Mouse (Mus musculus) left cerebral cortex, adult 11 months (tissue): ENCODE data around the gene Colgalt2.

Experiments
- DNase-seq: peaks from one replicate; pipeline ENCODE4 v3.0.0; 2022; ENCODE audit warnings: low spot score

Gene Colgalt2

DNA sequence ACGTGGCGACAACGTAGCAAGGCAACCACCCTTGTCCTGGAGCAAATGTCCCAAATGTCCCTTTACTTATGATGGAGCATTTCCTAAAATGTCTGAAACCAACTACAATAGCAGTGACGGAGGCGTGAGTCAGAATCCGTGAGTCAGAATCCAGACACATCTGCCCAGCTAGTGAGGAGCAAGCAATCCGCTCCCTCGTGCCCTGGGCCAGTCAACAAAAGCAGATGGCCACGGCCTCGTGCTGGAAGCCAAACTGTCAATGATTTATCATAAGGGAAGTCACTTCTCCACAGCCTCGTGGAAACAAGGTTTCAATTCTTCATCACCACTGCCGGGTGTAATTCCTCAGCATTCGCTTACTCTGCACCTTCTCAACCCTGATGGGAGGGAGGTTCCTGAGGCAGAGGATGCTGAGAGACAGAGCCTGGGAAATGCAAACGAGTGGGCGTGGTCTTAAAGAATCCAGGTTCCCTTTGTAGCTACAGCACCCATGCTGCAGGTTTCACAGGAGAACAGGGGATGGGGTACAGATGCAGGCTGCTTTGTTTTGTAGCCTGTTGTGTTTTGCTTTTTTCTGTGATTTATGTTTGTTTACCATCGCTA is 136.9 kb downstream of the Colgalt2 start:
- no peak for DNase-seq

DNA sequence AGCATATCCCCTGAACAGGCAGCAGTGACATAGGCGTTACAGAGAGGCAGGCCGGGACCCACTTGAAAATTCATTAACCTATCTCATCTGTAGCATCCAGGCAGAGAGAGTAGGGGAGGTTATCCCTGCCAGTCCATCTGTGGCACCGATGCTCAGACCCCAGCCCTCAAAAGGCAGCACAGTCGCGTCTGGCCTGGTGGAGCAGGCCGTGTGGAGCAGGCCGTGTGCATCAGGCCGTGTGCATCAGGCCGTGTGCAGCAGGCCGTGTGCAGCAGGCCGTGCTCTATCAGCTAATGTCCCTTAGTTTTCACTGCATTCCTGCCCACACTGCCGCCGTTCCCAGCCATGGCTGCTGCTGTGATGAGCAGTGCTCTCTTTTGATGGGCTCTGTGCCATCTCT is 137.6 kb downstream of the Colgalt2 start:
- no peak for DNase-seq

DNA sequence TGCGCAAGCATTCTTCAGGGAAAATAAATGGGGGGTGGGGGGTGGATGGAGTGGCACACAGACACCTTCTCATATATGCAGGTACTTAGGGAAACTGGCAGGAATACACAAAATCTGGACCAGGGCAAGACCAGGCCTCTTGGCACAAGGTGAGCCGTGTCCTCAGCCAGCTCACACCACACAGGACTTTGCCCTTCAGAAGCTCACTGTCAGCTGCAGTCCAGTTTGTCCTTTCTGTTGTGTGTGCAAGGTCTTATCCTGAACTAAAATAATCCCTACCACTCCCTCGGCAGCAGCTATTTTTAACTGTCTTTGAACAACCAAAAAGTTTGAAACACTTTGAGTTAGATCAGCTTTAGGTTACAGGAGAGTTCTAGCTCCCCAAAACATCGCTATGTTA is 139.2 kb downstream of the Colgalt2 start:
- DNase-seq = no peak

DNA sequence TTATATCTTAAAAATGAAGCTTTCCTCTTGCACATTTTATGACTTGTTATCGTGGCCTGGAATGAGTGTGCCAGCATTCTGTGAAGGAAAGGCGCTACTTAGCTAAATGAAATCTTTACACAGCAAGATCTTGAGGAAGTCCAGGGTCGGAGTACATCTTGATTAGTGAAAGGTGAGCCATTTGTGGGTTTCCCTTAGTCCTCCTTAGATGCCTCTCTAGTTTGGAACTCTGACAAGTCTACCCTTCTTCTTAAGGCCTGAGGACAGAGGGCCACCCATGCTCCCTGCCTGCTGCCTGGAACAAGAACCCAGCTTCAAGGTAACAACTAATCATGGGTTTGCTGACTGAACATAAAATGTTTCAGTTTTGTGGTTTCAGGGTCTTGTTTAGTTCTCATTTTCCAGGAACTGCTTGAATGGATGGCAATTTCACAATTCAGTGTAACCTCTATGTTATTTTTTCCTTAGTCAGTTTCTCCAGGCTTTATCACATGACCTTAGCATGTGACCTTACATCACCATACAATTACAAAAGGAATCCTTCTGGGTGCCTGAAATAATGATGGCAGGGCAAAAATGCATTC is 140.8 kb downstream of the Colgalt2 start:
- no peak for DNase-seq

DNA sequence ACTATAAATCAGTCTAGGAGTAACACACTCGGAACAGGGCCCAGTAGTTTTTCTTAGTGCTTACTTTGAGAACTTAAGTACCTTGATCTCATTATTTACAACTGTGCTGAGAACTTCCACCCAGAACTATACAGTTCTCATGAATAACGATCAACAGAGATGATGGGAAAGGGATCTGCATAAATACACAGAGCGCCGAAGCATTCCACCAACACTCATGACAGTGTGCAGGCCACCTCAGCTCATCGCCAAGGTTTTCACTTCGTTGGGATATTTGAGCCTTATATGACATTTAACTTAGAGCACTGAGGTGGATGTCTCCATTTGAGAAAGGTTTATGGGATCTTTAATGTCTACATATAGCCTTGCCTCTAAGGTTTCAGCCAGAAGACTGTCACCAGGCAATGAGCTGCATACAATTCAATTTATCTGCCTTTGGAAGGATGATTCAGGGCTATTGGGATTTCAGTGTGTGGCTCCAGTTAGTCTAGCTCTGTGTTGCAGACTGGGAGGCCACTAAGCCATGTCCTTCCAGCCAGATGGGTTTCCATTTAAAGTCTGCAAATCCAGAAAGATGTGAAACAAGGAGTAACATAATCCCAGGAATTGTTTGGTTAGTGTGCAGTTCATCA is 143.2 kb downstream of the Colgalt2 start:
- DNase-seq = no peak

DNA sequence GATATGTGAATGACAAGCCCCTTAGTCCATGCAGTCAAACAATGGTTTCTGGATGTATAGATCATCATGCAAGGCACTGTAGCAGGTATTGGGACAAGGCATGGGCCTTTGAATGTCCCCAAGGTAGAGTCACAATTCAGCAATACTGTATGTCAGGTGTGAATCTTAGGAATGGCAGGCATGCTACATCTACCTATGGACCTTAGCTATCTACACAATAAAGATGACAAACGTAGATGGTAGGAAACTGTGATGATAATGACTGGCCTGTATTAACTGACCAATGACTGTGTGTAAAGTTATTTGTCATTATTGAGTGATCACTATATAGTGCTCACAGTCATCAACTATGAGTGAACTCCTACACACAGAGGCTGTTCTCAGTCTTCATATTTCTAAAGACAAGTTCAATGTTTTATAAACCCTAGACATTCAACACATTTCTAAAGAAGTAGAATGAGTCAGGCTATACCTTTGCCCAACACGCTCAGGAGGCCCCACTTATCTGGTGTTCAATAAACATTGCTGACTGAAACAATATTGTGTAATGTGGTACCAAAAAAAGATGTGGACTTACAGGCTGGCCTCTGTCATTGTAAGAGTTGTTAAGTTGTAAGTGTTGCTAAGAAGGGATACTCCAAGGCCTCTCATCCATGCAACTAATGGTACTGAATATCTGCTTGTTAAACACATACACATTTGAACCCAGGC is 144.0 kb downstream of the Colgalt2 start:
- no peak for DNase-seq

DNA sequence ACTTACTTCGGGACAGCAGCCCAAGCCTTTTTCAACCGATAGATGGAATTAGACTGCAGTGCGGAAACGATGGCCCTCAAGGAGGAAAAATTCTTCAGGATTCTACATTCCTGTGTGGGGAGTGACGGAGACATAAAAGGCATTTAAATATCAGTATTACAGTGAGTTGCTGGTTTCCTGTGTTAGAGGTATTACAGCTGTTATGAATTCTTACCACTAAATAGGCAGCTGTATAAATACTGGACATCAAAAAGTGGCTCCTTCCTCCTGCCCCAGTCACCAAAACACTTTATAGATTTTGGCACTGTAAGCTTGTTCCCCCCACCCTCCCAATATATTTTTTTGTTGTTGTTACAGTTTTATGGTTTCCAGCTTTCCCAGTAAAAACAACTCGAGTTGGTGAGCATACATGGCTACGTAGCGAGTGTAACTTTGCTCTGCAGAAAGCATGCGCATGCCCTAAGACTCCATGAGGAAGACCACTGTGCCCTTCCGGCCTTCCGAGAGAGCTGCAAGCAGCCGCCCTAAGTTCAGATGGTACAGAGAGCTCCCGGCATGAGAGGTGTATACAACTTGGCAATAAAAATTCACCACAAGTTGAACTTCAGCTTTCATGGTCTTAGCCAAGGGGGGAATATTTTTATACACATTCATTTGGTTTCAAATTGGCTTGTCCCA is 149.6 kb downstream of the Colgalt2 start:
- no peak for DNase-seq

DNA sequence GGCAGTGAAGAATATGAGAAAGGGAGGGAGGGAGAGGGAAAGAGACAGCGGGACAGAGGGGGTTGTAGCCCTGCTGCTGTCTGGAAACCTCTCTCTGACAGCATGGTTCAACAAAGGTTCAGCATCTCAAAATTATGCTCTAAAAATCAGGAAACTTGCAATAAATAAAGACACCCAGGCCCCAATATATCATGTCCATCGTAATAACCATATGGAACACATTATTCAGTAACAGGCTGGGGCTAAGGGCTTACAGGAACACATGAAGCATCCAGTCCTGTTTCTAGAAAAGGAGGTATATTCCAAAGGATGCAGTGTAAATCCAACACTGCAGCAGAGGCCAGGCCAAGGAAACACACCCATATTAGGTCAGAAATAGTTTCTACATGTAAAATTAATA is 150.9 kb downstream of the Colgalt2 start:
- DNase-seq = no peak

DNA sequence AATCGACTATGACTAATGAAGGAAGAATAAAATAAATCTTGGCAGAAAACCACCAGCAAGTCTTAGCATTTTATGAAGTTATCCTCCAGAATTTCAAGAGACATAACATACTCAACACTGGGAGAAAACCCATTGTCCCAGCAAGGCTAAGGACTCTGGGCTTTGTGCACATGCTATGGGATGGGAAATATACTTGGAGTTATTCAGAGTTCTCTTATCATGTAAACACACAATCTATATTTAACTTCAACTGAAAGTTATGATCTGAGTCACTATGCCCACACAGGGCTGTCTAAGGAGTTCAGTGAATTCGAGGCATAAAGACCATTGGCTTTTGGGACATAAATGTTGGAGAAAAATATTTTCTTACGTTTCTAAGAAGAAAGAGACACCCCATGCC is 151.3 kb downstream of the Colgalt2 start:
- DNase-seq = no peak

DNA sequence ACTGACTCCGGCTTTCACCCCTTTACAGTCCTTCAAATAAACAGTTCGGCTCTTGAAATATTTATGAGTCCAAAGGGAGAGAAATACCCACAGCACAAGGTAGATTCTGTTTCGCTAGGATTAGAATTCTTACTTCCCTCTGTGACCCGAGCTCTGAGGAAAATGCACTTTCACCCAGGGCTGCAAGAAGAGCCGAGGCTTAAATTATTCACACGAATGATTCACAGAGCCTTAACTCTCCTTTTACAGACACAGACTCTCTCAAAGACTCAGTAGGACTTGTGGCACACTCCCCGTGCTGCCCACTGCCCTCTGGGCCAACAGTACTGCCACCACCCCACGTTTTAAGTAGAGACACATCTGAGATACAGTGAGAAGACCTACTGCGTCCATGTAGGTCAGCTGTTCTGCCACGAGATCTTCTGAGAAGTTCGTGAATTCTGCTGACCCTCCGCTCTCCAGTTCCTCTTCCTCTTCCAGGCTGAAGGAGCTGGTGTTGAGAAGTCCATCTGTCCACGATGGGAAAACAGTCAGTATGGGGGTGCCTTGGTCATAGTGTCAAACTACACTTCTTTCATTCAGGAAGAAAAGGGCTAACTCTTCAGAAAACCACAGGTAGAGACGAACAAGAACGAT is 154.4 kb downstream of the Colgalt2 start:
- peak; percentile 10 for DNase-seq

DNA sequence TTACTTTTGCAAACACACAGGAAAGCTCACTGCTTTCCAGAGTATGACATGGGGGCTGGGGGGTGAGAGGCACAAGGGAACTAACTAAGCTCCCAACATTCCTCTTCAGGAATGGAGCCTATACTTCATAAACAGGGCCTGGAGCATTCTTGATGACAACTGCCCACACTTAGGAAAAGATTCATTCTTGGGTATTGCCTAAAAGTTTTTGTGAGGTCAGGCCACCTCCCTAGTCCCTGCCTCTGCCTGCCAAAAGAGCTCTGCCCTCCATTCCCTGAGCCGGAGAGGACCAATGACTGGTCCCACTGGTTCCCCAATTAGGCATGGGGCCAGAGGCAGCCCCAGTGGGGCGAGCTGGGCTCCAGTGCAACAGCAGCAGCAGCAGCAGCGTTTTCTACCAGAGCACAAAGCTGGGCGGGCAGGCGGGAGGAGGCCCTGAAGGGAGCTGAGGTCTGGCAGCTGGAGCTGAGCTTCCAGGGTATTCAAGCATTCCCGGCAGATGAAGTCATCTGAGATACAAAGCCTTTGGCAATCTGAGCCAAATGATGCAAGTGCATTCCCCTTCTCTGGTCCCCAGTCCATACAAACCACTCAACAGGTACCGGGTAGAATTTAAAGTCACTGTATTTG is 156.4 kb downstream of the Colgalt2 start:
- DNase-seq = peak; percentile 26

DNA sequence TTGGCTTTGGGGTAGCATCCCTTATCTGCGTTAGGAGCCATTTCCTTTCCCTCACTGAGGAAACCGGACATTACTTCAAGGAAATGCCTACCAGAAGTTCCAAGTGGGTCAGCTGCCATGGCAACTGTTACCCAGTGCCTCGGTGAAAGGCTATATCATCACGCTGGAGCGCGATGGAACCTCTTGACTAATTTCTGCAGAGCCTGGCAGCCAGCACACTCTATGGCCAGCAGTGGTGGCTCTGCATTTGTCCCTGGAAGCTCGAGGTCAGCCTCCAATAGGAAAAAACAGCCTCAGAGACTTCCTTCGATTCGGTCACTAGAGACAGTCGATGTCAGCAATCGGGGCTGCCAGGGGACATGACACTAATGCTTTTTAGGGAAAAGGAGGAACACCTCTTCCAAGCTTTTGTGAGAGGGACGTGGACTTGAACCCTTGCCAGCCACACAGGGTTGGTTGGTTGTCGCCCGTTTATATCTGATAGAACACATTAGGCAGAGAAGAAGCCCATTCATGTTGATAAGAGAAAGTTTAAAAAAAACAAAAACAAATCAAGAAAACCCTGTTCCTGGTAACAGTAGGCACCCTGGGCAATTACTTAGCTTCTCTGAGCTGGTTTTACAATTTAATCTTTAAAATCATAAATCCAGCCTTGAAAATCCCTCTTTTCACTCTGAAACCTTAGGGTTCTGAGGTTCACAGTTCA is 157.1 kb downstream of the Colgalt2 start:
- no peak for DNase-seq
